Mouse (Mus musculus) ES-Bruce4 (cell line): ENCODE data around the gene Bcl9l. TPM values are rescaled to one million over a fixed set of nuclear protein-coding genes. Genes with fewer than 3 reads are reported as not detected.

Experiments used
- H3K27ac ChIP-seq: 2 replicates; pipeline ENCODE4 v1.5.1; 2012; ENCODE audit warnings: low read length, inconsistent platforms; ENCODE audit not compliant: insufficient read depth
- H3K27me3 ChIP-seq: 2 replicates; pipeline ENCODE4 v1.6.1; 2012; ENCODE audit warnings: mild to moderate bottlenecking, low read length, inconsistent platforms; ENCODE audit not compliant: control insufficient read depth, poor library complexity, insufficient read depth, severe bottlenecking
- H3K36me3 ChIP-seq: 2 replicates; pipeline ENCODE4 v1.6.1; 2012; ENCODE audit warnings: inconsistent platforms, mild to moderate bottlenecking, low read length, moderate library complexity; ENCODE audit not compliant: control insufficient read depth, poor library complexity, insufficient read depth, severe bottlenecking
- H3K4me1 ChIP-seq: one replicate; pipeline ENCODE4 v1.8.1; 2011; ENCODE audit warnings: low read length; ENCODE audit not compliant: control insufficient read depth, insufficient read depth
- H3K4me3 ChIP-seq: 2 replicates; pipeline ENCODE4 v1.5.1; 2011; ENCODE audit warnings: low read depth, mild to moderate bottlenecking, low read length
- H3K9ac ChIP-seq: 2 replicates; pipeline ENCODE4 v1.6.1; 2012; ENCODE audit warnings: low read depth, mild to moderate bottlenecking, inconsistent platforms; ENCODE audit not compliant: poor library complexity, severe bottlenecking
- H3K9me3 ChIP-seq: replicated peaks from 2 replicates; pipeline ENCODE4 v1.6.1; 2012; ENCODE audit warnings: mild to moderate bottlenecking, low read length, inconsistent platforms; ENCODE audit not compliant: control insufficient read depth, poor library complexity, insufficient read depth, severe bottlenecking
- CTCF ChIP-seq: IDR thresholded peaks from one replicate; pipeline ENCODE4 v1.8.1; 2011; ENCODE audit warnings: low read depth, low read length
- EP300 ChIP-seq: IDR thresholded peaks from 2 replicates; pipeline ENCODE4 v1.6.1; 2011; ENCODE audit warnings: low read depth, low read length; ENCODE audit not compliant: insufficient read depth
- POLR2A ChIP-seq: IDR thresholded peaks from one replicate; pipeline ENCODE4 v1.8.1; 2011; ENCODE audit warnings: low read length; ENCODE audit not compliant: insufficient read depth
- polyA plus RNA-seq: library from polyadenylated mRNA; stranded (reverse); fragments of >200 nt; gene quantifications from 2 replicates; pipeline ENCODE4 v1.2.4, GENCODE M21; 2011; ENCODE audit warnings: low read depth; ENCODE audit not compliant: missing spikeins, insufficient read depth, insufficient read length

Bcl9l gene
- polyA plus RNA-seq, 1 experiment = 22.6 TPM

DNA sequence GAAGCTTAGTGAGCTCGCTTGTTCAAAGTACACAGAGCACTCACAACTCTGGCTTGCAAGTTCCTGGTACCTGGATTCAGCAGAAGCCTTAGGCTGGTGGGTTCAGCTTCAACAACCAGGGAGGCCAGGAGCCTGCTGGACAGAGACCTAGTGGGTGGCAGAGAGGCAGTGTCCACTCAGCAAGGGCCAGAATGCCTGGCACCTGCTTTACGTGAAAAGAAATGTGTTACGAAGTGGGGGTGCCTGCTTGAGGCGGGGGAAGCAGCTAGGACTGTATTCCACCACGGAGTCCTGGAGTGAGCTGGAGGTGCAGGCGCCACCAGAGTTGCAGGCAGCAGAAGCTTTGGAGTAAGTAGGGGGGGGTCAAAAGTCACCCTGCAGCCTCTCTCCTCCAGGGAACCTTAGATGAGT, 2.5 kb downstream of the Bcl9l start:
- H3K4me3 ChIP-seq = no peak overlapping the region
- no peak overlapping the region for H3K27ac ChIP-seq
- no peak overlapping the region for H3K9ac ChIP-seq
- H3K4me1 ChIP-seq = peaks cover 14% of the 10 kb centered on the region
- no peaks in the 10 kb centered on the region for H3K27me3 ChIP-seq
- no peaks in the 10 kb centered on the region for H3K36me3 ChIP-seq
- TF ChIP-seq CTCF = no peak
- TF ChIP-seq POLR2A = no peak
- TF ChIP-seq EP300 = no peak
- H3K9me3 ChIP-seq = no peaks in the 10 kb centered on the region

DNA sequence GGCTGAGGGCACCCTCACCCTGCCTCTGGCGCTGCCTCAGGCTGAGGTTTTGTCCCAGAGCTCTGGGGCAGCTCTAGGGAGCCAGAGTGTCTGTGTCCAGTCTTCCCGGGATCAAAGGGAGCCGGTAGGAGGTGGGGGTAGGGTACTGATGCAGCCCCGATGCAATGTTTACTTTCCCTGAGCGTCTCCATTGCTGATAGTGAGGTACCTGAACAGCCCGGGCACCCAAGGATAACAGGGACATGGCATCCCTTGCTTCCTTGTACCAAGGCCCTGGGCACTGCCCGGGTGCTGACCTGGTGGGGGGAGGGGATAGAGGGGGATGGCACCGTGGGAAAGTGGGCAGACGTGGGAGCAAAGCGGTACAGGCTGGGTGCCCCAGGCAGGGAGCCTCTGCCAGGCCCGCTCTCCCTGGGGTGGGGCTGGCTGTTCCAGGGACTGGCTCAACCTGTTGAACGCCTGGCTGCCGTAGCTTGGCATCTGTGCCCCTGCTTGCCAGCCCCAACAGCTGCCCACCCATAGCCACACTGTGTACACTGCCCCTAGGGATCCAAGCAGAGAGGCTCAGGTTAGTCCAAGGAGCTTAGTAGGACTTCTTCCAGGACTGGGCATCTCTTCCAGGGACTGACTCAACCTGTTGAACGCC, 3.0 kb downstream of the Bcl9l start:
- Histone ChIP-seq H3K27ac (no peak overlapping the region), H3K9ac (no peak overlapping the region), H3K4me3 (no peak overlapping the region), H3K4me1 (peaks cover 14% of the 10 kb centered on the region), H3K36me3 (no peaks in the 10 kb centered on the region), H3K27me3 (no peaks in the 10 kb centered on the region), H3K9me3 (no peaks in the 10 kb centered on the region)
- no peak for TF ChIP-seq POLR2A
- TF ChIP-seq CTCF = no peak
- TF ChIP-seq EP300 = no peak

DNA sequence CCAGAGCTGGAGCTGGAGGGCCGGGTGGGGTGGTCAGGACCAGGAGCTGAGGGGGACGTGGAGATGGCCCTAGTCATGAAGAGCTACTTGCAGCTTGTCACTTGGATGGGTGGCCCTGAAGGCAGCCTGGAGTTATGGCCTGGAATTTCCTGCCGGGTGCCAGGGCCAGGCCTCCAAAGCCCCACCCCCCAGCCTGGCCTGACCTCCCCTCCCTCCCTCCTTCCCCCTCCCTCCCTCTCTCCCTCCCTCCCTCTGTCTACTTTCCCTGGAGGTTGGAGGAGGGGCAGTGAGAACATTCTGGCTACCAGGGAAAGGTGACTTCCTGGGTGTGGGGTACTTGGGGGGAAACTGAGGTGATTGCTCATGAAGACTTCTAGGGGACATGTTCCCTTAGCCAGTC, 3.7 kb downstream of the Bcl9l start:
- H3K4me3 ChIP-seq = no peak overlapping the region
- no peaks in the 10 kb centered on the region for H3K9me3 ChIP-seq
- TF ChIP-seq CTCF (no peak), POLR2A (no peak), EP300 (no peak)
- H3K9ac ChIP-seq = no peak overlapping the region
- no peak overlapping the region for H3K27ac ChIP-seq
- peaks cover 14% of the 10 kb centered on the region for H3K4me1 ChIP-seq
- H3K27me3 ChIP-seq = no peaks in the 10 kb centered on the region
- no peaks in the 10 kb centered on the region for H3K36me3 ChIP-seq

DNA sequence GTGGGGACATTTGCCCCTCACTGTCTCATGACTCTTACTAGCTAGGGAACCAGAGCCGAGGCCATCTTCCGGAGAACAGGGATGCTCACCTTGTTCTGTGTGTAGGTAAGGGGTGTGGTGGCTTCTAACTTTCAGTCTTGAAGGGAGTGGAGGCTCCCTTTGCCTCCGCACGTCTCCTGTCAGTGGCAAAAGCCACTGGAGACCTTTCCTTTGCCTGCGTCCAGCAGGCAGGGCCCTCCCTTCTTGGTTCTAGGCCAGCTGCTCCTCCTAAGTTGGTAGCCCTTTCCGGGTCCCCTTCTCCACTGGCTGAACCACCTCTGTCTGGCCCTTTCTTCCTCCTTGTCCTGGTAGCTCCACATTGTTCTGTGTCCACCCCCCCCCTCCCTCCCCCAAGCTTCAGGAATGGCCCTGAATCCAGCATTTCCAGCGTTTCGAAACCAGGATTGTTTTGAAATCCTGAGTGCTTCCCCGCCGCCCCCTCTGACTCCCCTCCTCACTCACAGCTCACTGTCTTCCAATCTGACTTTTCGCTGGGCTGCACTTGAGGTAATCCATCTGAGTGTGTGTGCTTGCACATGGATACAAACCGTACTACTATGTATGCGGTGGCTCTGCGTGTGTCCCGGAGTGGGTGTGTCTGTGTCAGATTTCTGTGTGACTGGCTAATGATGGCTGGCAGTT, 4.3 kb downstream of the Bcl9l start:
- H3K27me3 ChIP-seq = no peaks in the 10 kb centered on the region
- no peak overlapping the region for H3K27ac ChIP-seq
- H3K36me3 ChIP-seq = no peaks in the 10 kb centered on the region
- no peak overlapping the region for H3K9ac ChIP-seq
- peaks cover 14% of the 10 kb centered on the region for H3K4me1 ChIP-seq
- H3K9me3 ChIP-seq = no peaks in the 10 kb centered on the region
- TF ChIP-seq EP300 (no peak), CTCF (no peak), POLR2A (no peak)
- no peak overlapping the region for H3K4me3 ChIP-seq

DNA sequence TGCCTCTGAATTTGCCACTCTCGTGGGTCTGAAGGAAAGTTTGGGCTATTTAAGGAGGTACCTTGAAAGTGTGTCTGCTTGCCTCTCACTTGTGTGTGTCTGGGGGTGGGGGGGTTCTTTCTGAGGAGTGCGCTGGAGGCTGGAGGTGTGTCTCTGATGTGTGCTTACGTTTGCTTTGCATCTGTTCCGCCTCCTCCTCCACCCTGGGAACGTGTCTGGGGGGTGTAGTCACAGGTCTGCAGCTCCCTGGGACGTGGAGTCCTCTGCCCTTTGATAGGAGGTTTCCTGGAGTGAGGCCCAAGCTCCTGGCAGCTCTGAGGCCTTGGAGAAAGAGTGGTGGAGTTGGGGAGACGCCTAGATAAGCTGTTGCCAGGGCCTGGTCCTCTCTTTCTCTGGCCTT, 4.8 kb downstream of the Bcl9l start:
- Histone ChIP-seq H3K27ac (no peak overlapping the region), H3K36me3 (no peaks in the 10 kb centered on the region), H3K4me1 (peaks cover 14% of the 10 kb centered on the region), H3K9me3 (no peaks in the 10 kb centered on the region), H3K27me3 (no peaks in the 10 kb centered on the region), H3K9ac (no peak overlapping the region), H3K4me3 (no peak overlapping the region)
- no peak for TF ChIP-seq CTCF
- TF ChIP-seq POLR2A = no peak
- TF ChIP-seq EP300 = no peak

DNA sequence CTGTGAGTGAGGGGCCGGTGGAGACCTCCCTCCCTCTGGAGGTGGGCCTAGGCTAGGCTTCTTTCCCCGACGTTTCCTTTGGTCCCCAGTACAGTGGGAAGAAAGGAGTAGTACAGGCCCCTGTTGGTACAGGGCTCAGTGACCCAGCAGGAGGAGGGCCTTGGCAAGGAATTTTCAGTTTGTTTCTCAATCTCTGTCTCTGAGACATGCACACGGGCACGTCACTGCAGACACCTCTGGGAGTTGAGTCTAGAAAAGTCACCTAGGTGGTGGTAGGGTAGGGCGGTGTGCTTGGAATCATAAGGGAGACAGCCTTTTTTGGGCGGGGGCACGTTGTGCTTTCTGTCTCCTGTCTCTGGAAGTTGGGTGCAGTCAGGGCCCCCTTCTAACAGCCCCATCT, 5.8 kb downstream of the Bcl9l start:
- no peaks in the 10 kb centered on the region for H3K36me3 ChIP-seq
- H3K4me1 ChIP-seq = peaks cover 18% of the 10 kb centered on the region
- TF ChIP-seq EP300 (no peak), POLR2A (no peak), CTCF (no peak)
- no peak overlapping the region for H3K4me3 ChIP-seq
- H3K9ac ChIP-seq = no peak overlapping the region
- no peak overlapping the region for H3K27ac ChIP-seq
- H3K27me3 ChIP-seq = no peaks in the 10 kb centered on the region
- no peaks in the 10 kb centered on the region for H3K9me3 ChIP-seq
